Mouse (Mus musculus): ENCODE data around the gene Hexim2. TPM values are rescaled to one million over a fixed set of nuclear protein-coding genes. Genes with fewer than 3 reads are reported as not detected.

Hexim2 gene
- polyA plus RNA-seq (2015; fragmentation: Nextera tagmentation; extraction: Ambion mirVana), result 27.2 and 33.4 TPM in 2 replicates

DNA sequence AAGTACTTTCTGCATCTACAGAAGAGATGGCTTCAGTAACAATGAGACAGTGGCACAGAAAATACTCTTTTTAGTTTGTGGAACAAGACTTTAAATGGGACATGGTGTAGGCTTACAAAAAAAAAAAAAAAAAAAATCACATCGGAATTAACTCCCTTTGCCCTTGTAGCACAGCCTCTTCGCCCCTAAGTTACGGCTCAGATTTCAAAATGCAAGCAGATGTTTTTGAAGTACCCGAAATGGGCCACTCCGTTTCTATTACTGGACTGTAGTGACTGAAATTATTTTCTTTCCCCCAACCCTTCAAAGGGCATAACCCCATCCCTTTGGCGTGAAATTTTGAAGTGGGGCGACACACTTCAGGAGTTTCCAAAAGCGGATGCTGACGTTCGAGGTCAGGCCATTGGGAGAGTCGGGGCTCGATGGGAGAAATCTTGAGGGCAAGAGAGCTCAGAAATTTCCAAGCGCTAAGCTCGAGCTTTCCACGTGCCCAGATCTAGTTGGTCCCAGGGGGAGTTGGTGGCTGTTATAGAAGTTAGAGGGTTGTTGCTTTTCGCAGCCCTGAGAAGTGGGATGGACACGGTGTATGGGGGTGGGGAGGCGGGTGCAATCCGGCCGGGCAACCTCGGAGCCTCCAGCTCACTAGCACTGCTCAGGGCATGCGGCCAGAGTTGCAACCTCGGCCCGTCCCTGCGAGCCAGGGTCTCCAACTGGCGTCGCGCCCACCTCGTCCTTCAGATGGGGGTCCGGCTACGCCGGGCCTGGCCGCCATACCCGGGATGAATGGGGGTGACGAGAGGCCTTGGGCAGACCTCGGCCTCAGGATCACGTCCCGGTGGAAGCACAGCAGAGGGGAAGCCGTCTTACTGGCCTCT lies at the start of gene Hexim2:
Hexim2 (plus strand) TSS at position 729 of the 875 bp plus-strand sequence.
- H3K9ac ChIP-seq, result peak within 1 kb of the TSS; percentile 99
- H3K4me3 ChIP-seq, result peak within 1 kb of the TSS; percentile 90
- H3K36me3 ChIP-seq (replicated peaks), result no peaks in the 10 kb centered on the region
- no peaks in the 10 kb centered on the region for H3K9me3 ChIP-seq
- no peaks in the 10 kb centered on the region for H3K27me3 ChIP-seq (replicated peaks)
- WGBS, result 1% methylated on average over 39 of the region's 39 CpGs
- peak within 1 kb of the TSS; percentile 98 for H3K27ac ChIP-seq
- peaks cover 38% of the 10 kb centered on the region for H3K4me1 ChIP-seq
- H3K4me2 ChIP-seq, result peak within 1 kb of the TSS; percentile 64
- ATAC-seq (replicated peaks), result peak; percentile 70

DNA sequence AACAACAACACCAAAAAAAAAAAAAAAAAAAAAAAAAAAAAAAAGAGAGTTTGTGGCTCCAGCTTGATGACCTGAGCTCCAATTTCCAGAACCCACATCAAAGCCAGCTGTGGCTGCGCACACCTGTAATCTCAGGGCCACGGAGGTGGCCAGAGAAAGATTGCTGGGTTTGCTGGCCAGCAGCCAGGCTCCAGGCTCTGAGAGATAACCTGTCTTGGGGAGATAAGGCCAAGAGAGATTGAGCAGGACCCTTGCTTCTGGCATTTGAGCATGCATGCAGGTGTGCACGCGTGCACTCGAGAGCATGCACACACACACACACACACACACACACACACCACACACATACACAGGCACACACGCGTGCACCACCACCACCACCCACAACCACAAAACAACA lies 38.9 kb upstream of the Hexim2 start:
- Histone ChIP-seq H3K27ac (no peak overlapping the region), H3K36me3 (replicated peaks) (no peaks in the 10 kb centered on the region), H3K27me3 (replicated peaks) (peaks cover 2% of the 10 kb centered on the region; the same call in 1 of the 2 replicates), H3K9ac (no peak overlapping the region), H3K4me1 (peaks cover 4% of the 10 kb centered on the region; the same call in 1 of the 2 replicates), H3K4me3 (no peak overlapping the region), H3K4me2 (no peak overlapping the region), H3K9me3 (no peaks in the 10 kb centered on the region)
- no peak for ATAC-seq (replicated peaks)
- 96% methylated on average over 7 of the region's 7 CpGs for WGBS

DNA sequence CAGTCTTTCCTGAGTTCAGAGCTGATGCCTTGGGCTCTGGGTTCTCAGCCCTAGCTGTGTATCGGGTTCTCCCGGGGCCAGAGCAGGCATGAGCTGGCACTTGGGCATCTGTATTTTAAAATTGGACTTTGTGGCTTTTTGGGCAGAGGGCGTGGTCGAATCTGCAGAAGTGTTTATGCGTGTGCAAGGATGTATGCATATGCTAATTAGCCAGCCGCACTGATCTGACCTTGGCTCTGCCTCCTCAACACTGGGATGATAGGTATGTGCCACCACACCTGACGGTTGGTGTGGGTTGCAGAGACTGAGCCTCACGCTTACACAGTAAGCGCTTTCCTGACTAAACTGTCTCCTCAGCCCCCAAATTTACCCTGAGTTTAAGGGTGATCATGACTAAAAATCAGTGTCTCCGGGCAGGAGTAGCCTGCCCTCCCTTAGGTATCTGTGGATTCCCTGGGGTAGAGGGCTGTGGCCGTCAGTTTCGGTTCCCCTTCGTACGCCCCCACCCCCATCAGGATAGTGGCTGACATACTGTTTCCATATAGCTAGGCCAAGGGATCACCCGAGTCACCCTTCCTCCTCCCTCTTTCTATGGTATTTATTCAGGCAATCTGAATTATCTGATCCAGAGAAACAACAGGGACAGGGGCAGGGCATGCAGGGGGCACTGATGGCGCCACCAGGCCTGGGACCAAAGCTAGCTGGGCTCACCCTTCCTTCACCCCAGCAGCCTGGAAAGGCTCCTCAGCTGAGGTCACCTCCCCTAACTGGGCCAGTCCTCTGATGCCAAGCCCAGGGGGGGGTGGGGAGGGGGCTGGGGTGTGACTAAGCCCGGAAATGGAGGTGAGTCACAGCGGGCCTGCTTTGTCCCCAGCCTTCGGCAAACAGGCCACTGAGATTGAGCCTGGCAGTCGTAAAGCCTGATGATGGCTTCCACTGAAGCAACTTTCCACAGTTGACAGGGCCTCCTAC lies 38.1 kb upstream of the Hexim2 start:
- Histone ChIP-seq H3K27me3 (replicated peaks) (peaks cover 6% of the 10 kb centered on the region; the same call in 1 of the 2 replicates), H3K36me3 (replicated peaks) (no peaks in the 10 kb centered on the region), H3K4me1 (peaks cover 4% of the 10 kb centered on the region; the same call in 1 of the 2 replicates), H3K4me3 (no peak overlapping the region), H3K27ac (no peak overlapping the region), H3K4me2 (no peak overlapping the region), H3K9ac (no peak overlapping the region), H3K9me3 (no peaks in the 10 kb centered on the region)
- WGBS, result 76% methylated on average over 20 of the region's 20 CpGs
- ATAC-seq (replicated peaks), result no peak

DNA sequence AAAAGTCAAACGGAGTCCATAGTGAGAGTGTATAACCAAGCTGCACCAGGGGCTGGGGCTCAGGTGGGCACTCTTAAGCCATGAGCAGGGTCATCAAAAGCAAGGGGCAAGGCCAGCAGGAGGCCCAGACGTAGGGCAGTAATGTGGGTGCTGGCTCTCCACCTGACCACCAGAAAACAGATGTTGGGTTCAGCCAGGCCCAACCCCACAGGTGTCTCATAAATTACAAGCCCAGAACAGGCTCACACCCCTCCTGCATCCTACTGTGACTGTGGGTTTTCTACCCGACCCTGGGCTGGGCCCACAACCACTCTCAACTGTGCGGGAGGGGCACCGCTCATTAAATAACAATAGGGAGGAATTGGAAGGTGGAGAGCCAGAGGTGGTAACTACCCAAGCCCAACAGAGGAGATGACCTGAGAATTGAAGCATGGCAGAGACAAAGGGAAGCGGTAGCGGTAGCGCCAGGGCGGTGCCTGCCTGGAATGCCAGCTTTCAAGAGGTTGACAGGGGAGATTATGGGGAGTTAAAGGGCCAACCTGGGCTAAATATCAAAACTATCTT lies 37.0 kb upstream of the Hexim2 start:
- peaks cover 16% of the 10 kb centered on the region for H3K27me3 ChIP-seq (replicated peaks)
- no peak overlapping the region for H3K4me3 ChIP-seq
- no peak overlapping the region for H3K4me2 ChIP-seq
- no peak for ATAC-seq (replicated peaks)
- 52% methylated on average over 9 of the region's 9 CpGs for WGBS
- H3K9ac ChIP-seq, result no peak overlapping the region
- H3K27ac ChIP-seq, result no peak overlapping the region
- peaks cover 4% of the 10 kb centered on the region; the same call in 1 of the 2 replicates for H3K4me1 ChIP-seq
- H3K9me3 ChIP-seq, result no peaks in the 10 kb centered on the region
- H3K36me3 ChIP-seq (replicated peaks), result no peaks in the 10 kb centered on the region

DNA sequence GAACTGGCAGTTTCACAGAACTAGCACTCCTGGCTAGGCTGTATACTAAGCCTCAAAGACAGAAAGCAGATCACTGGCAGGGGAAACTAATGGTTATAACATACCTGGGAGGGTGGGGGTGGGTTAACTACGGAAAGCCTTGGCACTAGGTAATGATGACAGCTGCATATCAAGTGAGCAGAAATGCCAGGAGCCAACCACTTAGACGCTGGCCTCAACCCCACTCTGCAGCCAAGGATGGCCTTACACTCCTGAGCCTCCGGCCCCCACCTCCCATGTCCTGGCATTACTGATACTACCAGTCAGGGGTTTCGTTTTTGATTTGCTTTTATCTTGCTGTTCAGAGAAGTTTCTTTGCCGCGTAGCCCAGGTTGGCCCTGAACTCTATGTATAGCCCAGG lies 36.4 kb upstream of the Hexim2 start:
- WGBS, result 91% methylated on average over 6 of the region's 6 CpGs
- Histone ChIP-seq H3K27ac (no peak overlapping the region), H3K9me3 (no peaks in the 10 kb centered on the region), H3K9ac (no peak overlapping the region), H3K36me3 (replicated peaks) (no peaks in the 10 kb centered on the region), H3K27me3 (replicated peaks) (peaks cover 22% of the 10 kb centered on the region), H3K4me2 (no peak overlapping the region), H3K4me1 (peaks cover 4% of the 10 kb centered on the region; the same call in 1 of the 2 replicates), H3K4me3 (no peak overlapping the region)
- no peak for ATAC-seq (replicated peaks)

DNA sequence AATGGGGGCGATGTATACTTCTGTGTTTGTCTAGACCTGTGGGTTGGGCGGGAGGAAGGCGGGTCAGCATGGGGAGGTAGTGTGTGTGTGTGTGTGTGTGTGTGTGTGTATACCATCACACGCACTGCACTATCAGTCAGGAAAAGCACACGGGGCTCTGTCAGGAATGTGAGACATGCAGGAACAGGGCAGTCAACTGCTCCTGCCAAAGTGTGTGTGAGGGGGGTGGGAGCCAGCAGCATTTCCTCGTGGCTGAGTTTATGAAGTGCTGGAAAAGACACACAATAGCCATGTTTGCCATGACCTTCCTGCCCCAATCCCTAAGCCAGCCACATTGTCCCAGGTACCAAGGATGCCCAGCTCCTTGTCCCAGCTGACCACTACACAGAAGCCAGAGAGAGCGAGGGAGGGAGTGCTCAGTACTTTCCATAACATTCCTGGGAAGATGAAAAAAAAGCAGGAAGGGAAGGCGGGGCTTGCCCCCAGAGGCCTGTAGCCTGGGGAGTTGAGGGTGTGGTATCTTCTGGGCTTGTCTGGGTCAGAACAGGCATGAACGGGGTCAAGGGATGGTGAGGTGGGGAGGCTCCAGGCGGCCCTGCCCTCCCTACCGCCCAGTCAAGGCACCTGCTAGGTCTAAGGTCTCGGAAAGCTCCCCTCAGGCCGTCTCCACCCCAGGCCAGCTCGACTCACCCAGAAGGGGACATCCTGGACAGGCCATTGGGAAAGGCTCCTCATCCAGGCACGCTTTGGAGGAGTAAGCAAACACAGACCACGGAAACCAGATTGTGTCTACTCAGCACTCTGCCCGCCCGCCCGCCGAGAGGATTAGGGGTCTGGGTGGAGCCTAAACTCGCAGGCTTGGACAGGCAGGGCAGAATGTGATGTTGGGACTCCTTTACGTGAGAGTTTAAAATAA lies 35.0 kb upstream of the Hexim2 start:
- ATAC-seq (replicated peaks), result no peak
- Histone ChIP-seq H3K4me1 (peaks cover 15% of the 10 kb centered on the region), H3K27ac (no peak overlapping the region), H3K36me3 (replicated peaks) (no peaks in the 10 kb centered on the region), H3K27me3 (replicated peaks) (peaks cover 32% of the 10 kb centered on the region), H3K4me2 (no peak overlapping the region), H3K9me3 (no peaks in the 10 kb centered on the region), H3K4me3 (no peak overlapping the region), H3K9ac (no peak overlapping the region)
- 25% methylated on average over 22 of the region's 22 CpGs for WGBS

DNA sequence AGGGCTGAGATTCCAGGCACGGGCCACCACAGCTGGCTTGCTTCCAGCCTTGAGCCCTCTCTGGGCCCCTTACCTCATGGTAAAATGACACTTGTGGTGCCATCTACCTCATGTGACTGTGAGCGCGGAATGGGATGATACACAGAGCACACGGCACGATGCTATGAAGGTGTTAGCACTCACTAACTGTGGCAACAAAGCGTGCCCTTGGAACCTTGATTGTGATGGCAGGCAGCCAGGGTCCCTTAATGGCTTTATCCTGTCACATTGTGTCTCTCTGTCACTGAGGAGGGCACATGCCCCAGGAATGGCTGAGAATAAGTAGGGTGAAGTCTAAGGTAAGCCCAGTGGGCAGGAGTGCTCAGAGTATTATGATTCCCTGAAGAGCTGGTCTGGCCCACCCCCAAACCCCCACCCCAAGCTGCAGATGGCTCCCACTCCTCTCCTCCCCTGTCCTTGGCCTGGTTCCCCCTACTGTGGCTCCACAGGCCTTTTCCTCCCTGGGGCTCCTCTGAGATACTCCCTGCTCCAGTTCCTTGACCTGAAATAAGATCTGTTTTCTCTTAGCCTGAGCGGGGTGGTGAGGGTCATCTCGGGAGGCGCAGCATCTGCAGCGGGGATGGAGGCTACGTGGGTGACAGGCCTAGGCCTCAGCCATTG lies 33.6 kb upstream of the Hexim2 start:
- H3K4me1 ChIP-seq, result peaks cover 22% of the 10 kb centered on the region
- no peak overlapping the region for H3K27ac ChIP-seq
- no peak overlapping the region for H3K4me2 ChIP-seq
- peaks cover 32% of the 10 kb centered on the region for H3K27me3 ChIP-seq (replicated peaks)
- H3K36me3 ChIP-seq (replicated peaks), result no peaks in the 10 kb centered on the region
- no peak overlapping the region for H3K4me3 ChIP-seq
- ATAC-seq (replicated peaks), result no peak
- no peaks in the 10 kb centered on the region for H3K9me3 ChIP-seq
- no peak overlapping the region for H3K9ac ChIP-seq
- WGBS, result 70% methylated on average over 11 of the region's 11 CpGs

DNA sequence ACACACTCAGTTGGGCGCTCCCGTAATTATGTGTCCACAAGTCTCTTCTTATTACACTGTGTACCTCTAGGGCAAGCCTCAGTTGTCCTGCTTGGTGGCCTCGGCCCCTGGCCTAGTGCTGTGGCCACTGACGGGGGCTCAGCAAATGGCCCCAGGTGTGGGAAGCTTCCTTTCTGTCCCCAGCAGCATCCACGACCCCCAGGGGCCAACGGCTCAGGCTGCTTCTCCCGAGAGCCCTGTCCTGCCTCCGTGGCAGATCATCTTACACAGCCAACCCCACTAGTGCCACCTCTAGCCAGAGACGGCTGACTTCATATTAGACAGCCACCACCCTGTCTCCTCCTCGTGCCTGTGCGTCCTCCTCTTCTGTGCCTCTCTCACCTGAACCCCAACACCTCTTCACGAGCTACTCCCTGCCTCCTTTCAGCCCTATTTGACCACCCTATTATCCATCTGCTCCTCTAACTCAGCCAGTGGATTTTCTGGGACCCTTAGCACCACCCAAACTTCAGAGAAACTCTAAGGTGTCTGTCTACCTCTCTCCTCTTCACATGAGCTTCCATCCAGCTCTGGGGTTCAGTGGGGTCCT lies 32.8 kb upstream of the Hexim2 start:
- no peaks in the 10 kb centered on the region for H3K36me3 ChIP-seq (replicated peaks)
- H3K27me3 ChIP-seq (replicated peaks), result peaks cover 32% of the 10 kb centered on the region
- no peak overlapping the region for H3K9ac ChIP-seq
- no peak overlapping the region for H3K4me3 ChIP-seq
- no peaks in the 10 kb centered on the region for H3K9me3 ChIP-seq
- 63% methylated on average over 12 of the region's 12 CpGs for WGBS
- H3K4me1 ChIP-seq, result peaks cover 22% of the 10 kb centered on the region
- H3K27ac ChIP-seq, result no peak overlapping the region
- ATAC-seq (replicated peaks), result no peak
- no peak overlapping the region for H3K4me2 ChIP-seq

DNA sequence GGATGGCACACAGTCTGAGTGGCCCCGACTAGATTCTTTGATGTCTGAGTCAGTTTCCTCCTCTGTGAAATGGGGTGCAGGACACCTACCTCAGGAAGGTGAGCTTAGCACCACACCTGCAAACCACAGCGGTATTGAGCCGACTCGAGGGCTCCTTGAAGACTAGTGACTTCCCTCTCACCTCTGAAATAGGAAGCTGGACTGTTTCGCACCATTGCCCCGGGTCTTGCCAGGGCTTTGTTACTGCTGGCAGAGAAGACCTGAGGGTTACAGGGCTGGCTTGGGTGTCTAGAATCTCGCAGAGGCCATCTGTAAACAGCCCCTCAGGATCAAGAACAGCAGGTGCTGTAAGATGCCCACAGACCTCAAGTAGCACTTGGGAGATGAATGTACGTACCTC lies 31.9 kb upstream of the Hexim2 start:
- H3K9ac ChIP-seq, result no peak overlapping the region
- WGBS, result 71% methylated on average over 8 of the region's 8 CpGs
- H3K4me1 ChIP-seq, result peaks cover 22% of the 10 kb centered on the region
- no peaks in the 10 kb centered on the region for H3K9me3 ChIP-seq
- no peak for ATAC-seq (replicated peaks)
- peaks cover 32% of the 10 kb centered on the region for H3K27me3 ChIP-seq (replicated peaks)
- H3K27ac ChIP-seq, result no peak overlapping the region
- no peak overlapping the region for H3K4me3 ChIP-seq
- H3K36me3 ChIP-seq (replicated peaks), result no peaks in the 10 kb centered on the region
- H3K4me2 ChIP-seq, result no peak overlapping the region

DNA sequence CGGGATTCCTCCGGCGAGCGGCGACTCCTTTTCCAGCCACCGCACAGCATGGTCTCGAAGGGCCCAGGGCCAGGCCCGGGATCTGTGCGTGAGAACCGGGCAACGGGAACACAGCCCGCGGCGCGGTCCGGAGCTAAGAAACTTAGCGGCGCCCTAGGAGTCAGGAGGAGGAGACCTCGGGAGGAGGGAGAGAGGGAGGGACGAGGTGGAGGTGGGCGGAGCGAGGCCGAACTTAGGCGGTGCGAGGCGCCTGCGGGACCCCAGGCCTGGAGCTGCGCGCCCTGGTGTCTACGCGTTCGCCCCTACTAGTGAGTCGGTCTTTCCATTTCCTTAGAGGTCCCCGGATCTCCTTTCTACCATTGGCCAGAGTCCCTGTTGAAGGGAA lies 30.8 kb upstream of the Hexim2 start, which contains the start of the genes Plcd3 and Acbd4:
Plcd3 (minus strand) TSS at position 178 of the 385 bp plus-strand sequence.
Acbd4 (plus strand) TSS at position 202 of the 385 bp plus-strand sequence.
- Histone ChIP-seq H3K4me2 (peak within 1 kb of the TSS; percentile 73), H3K4me3 (peak within 1 kb of the TSS; percentile 46), H3K27me3 (replicated peaks) (peaks cover 32% of the 10 kb centered on the region), H3K4me1 (peaks cover 22% of the 10 kb centered on the region), H3K9ac (peak within 1 kb of the TSS; percentile 32), H3K9me3 (no peaks in the 10 kb centered on the region), H3K36me3 (replicated peaks) (no peaks in the 10 kb centered on the region), H3K27ac (no peak within 1 kb of the TSS)
- peak; percentile 40; the same call in 1 of the 2 replicates for ATAC-seq (replicated peaks)
- WGBS, result under 1% methylated on average over 33 of the region's 34 CpGs
